Mouse (Mus musculus) kidney, postnatal 0 days (tissue): ENCODE measurements around the gene Dennd4b. TPM values are rescaled to one million over a fixed set of nuclear protein-coding genes. Genes with fewer than 3 reads are reported as not detected.

Experiments used
- ATAC-seq: fragments of 200-750 bp; cut with Nextera tagmentation; replicated peaks from 2 replicates; pipeline ENCODE4 v1.8.0; 2017; ENCODE audit warnings: low read depth, moderate number of reproducible peaks, moderate TSS enrichment, moderate library complexity; ENCODE audit not compliant: low FRiP score
- DNase-seq: peaks from one replicate; pipeline ENCODE4 v3.0.0-alpha.2; 2016; ENCODE audit warnings: low spot score
- H3K27ac ChIP-seq: fragments of 300-500 bp; sonication (generic); 2 replicates; pipeline ENCODE4 v1.5.1; 2014; ENCODE audit warnings: mild to moderate bottlenecking
- H3K27me3 ChIP-seq: fragments of 300-500 bp; sonication (generic); 2 replicates; pipeline ENCODE4 v1.6.1; 2014; ENCODE audit warnings: low read length, mixed read lengths; ENCODE audit not compliant: insufficient read depth
- H3K36me3 ChIP-seq: fragments of 300-500 bp; sonication (generic); 2 replicates; pipeline ENCODE4 v1.6.1; 2014; ENCODE audit warnings: low read length, mixed read lengths; ENCODE audit not compliant: insufficient read depth
- H3K4me1 ChIP-seq: fragments of 300-500 bp; sonication (generic); replicated peaks from 2 replicates; pipeline ENCODE4 v1.6.1; 2014; ENCODE audit warnings: antibody characterized with exemption, low read length, mixed read lengths; ENCODE audit not compliant: insufficient read depth
- H3K4me2 ChIP-seq: fragments of 300-500 bp; sonication (generic); 2 replicates; pipeline ENCODE4 v1.6.1; 2014; ENCODE audit warnings: mild to moderate bottlenecking, low read length, moderate library complexity, mixed read lengths
- H3K4me3 ChIP-seq: fragments of 300-500 bp; sonication (generic); replicated peaks from 2 replicates; pipeline ENCODE4 v1.5.1; 2014; ENCODE audit warnings: low read depth, low read length
- H3K9ac ChIP-seq: fragments of 300-500 bp; sonication (generic); 2 replicates; pipeline ENCODE4 v1.6.1; 2014; ENCODE audit warnings: low read depth, low read length
- H3K9me3 ChIP-seq: fragments of 300-500 bp; sonication (generic); replicated peaks from 2 replicates; pipeline ENCODE4 v1.6.1; 2016; ENCODE audit warnings: low read length, inconsistent platforms, mixed read lengths
- CTCF ChIP-seq: IDR thresholded peaks from 2 replicates; pipeline ENCODE4 v1.5.1; 2016; ENCODE audit warnings: antibody characterized with exemption, low read depth, mild to moderate bottlenecking, moderate library complexity
- WGBS: fragments of 180-500 bp; shearing (Covaris S2); extraction: QIAGEN DNeasy Blood & Tissue Kit; methylation state at CpG from one replicate; pipeline ENCODE4 v1.1.7; 2014; 5-methylcytosine and 5-hydroxymethylcytosine counted together
- polyA plus RNA-seq: library from polyadenylated mRNA; unstranded; fragments of >200 nt; fragmentation: Nextera tagmentation; extraction: Ambion mirVana; gene quantifications from 2 replicates; pipeline ENCODE4 v1.2.1, GENCODE M21; 2015

Gene Dennd4b
- polyA plus RNA-seq, 1 experiment from 2014 or later: 2.2 TPM

DNA sequence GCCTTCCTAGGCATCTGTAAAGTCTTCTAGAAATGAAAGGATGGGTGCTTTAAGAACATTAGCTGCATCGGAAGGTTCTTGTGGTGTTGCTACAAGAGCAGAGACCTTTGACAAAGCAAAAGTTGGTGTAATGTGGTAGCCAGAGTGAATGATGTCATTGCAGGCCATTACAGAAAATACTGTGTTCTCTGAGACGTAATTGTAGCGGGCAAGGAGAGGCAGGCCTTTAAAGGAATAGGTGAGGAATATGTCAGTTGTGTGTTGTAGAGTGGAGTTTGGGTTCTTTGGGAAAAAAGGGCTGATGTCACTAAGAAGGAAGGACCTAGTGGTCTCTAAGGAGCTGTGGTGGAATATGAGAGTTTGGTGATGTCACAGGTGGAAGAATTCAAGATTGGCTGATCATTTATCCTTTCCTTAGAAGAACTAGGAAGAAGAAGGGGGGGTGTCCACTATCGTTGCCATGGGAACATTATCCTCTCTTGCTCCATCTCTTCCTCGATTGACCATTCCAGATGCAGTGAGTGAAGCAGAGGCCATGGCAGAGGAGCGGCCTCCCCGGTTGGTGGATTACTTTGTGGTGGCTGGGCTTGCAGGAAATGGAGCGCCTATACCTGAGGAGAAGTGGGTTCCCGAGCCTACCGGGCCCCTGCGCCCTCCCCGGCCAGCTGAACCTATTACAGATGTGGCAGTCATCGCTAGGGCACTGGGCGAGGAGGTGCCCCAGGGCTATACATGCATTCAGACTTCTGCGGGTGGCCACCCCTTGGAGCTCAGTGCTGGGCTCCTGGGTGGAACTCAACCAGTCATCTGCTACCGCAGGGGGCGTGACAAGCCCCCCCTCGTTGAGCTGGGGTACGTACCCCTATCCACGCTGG is 2.2 kb downstream of the Dennd4b start:
- no peaks in the 10 kb centered on the region for H3K9me3 ChIP-seq
- peaks cover 11% of the 10 kb centered on the region for H3K36me3 ChIP-seq
- TF ChIP-seq CTCF: no peak
- ATAC-seq (no peak), DNase-seq (no peak)
- 91% methylated on average over 20 of the region's 20 CpGs for WGBS
- H3K27me3 ChIP-seq: no peaks in the 10 kb centered on the region
- no peak overlapping the region; the same call in 1 of the 2 replicates for H3K4me3 ChIP-seq
- no peak overlapping the region for H3K9ac ChIP-seq
- H3K27ac ChIP-seq: peak overlapping the region; percentile 98; the same call in 1 of the 2 replicates
- H3K4me2 ChIP-seq: peak overlapping the region; percentile 86
- H3K4me1 ChIP-seq: peaks cover 7% of the 10 kb centered on the region; the same call in 1 of the 2 replicates

GRCm38 (mm10) chr3:90268190-90268589 is 3.2 kb downstream of the Dennd4b start:
- no peaks in the 10 kb centered on the region for H3K9me3 ChIP-seq
- no peak overlapping the region for H3K4me3 ChIP-seq
- H3K9ac ChIP-seq: no peak overlapping the region
- ATAC-seq (no peak), DNase-seq (no peak)
- no peak for TF ChIP-seq CTCF
- 95% methylated on average over 11 of the region's 11 CpGs for WGBS
- H3K4me1 ChIP-seq: peaks cover 7% of the 10 kb centered on the region; the same call in 1 of the 2 replicates
- no peak overlapping the region for H3K4me2 ChIP-seq
- H3K27me3 ChIP-seq: no peaks in the 10 kb centered on the region
- 0 out of 2 replicates have a peak, but pooled peaks cover 12% of the 10 kb centered on the region for H3K36me3 ChIP-seq
- no peak overlapping the region for H3K27ac ChIP-seq

GRCm38 (mm10) chr3:90268971-90269370 is 4.0 kb downstream of the Dennd4b start:
- H3K27ac ChIP-seq: no peak overlapping the region
- H3K4me1 ChIP-seq: peaks cover 7% of the 10 kb centered on the region; the same call in 1 of the 2 replicates
- WGBS: 91% methylated on average over 16 of the region's 16 CpGs
- H3K27me3 ChIP-seq: no peaks in the 10 kb centered on the region
- ATAC-seq (no peak), DNase-seq (no peak)
- no peak overlapping the region for H3K4me2 ChIP-seq
- H3K9ac ChIP-seq: no peak overlapping the region
- H3K9me3 ChIP-seq: no peaks in the 10 kb centered on the region
- no peak for TF ChIP-seq CTCF
- H3K4me3 ChIP-seq: no peak overlapping the region
- H3K36me3 ChIP-seq: peaks cover 12% of the 10 kb centered on the region; the same call in 1 of the 2 replicates

DNA sequence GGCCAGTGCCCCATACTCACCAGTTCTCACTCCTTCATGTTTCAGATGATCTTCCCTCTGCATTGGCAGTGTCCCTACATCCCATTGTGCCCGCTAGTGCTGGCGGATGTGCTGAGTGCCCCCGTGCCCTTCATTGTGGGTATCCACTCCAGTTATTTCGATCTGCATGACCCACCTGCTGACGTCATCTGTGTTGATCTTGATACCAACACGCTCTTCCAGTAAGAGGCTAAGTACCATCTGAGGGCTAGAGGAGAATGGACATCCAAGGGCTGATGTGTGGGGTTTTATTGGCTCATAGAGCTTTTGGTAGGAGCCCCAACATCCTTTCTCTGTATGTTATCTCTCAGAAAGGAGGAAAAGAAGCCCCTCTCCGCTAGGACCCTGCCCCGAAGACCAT is 5.8 kb downstream of the Dennd4b start:
- 94% methylated on average over 8 of the region's 8 CpGs for WGBS
- Histone ChIP-seq H3K36me3 (peaks cover 17% of the 10 kb centered on the region; the same call in 1 of the 2 replicates), H3K27me3 (no peaks in the 10 kb centered on the region), H3K4me2 (no peak overlapping the region), H3K27ac (no peak overlapping the region), H3K9me3 (no peaks in the 10 kb centered on the region), H3K4me3 (no peak overlapping the region), H3K4me1 (peaks cover 7% of the 10 kb centered on the region; the same call in 1 of the 2 replicates), H3K9ac (no peak overlapping the region)
- DNase-seq (no peak), ATAC-seq (no peak)
- TF ChIP-seq CTCF: no peak

GRCm38 (mm10) chr3:90272170-90272569 is 7.2 kb downstream of the Dennd4b start:
- Histone ChIP-seq H3K4me2 (no peak overlapping the region), H3K4me1 (no peaks in the 10 kb centered on the region), H3K27me3 (no peaks in the 10 kb centered on the region), H3K36me3 (peaks cover 27% of the 10 kb centered on the region), H3K9me3 (no peaks in the 10 kb centered on the region), H3K27ac (no peak overlapping the region), H3K4me3 (no peak overlapping the region), H3K9ac (no peak overlapping the region)
- no peak for ATAC-seq
- DNase-seq: no peak
- 74% methylated on average over 9 of the region's 9 CpGs for WGBS
- no peak for TF ChIP-seq CTCF

DNA sequence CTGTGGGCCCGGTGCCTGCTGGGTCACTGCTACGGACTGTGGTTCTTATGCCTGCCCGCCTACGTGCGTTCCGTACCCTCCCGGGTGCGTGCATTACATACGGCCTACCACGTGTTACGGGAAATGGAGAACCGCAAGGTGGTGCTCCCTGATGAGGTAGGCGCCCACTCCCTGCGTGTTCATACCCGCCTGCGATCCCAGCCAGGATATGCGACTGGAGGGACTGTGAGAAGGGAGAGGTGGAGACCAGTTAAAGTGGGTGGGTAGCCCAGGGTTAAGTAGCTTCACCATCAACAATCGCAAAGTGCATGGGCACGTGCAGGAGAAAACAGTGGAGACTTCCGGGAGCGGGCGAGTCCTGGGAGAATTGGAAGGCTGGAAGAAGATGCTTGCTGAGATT is 8.9 kb downstream of the Dennd4b start:
- TF ChIP-seq CTCF: no peak
- Histone ChIP-seq H3K4me2 (no peak overlapping the region), H3K4me3 (no peak overlapping the region), H3K4me1 (no peaks in the 10 kb centered on the region), H3K27ac (no peak overlapping the region), H3K27me3 (no peaks in the 10 kb centered on the region), H3K9ac (no peak overlapping the region), H3K36me3 (peaks cover 27% of the 10 kb centered on the region), H3K9me3 (no peaks in the 10 kb centered on the region)
- WGBS: 94% methylated on average over 22 of the region's 22 CpGs
- ATAC-seq: no peak
- DNase-seq: no peak
